Mouse (Mus musculus): Measurements from ENCODE around the gene Dusp3. TPM values are rescaled to one million over a fixed set of nuclear protein-coding genes. Genes with fewer than 3 reads are reported as not detected.

Gene Dusp3
- total RNA-seq (2023; ENCODE audit: inconsistent age), result 28.7 to 32.8 TPM (median 30.5 TPM) in 4 replicates

GRCm38 (mm10) chr11:101986913-101987312, at the start of gene Dusp3:
Dusp3 (minus strand) TSS chr11:101987013.

GRCm38 (mm10) chr11:102028087-102028816, 41.4 kb upstream of the Dusp3 start, which contains the start of gene Mpp3:
Mpp3 (minus strand) TSS chr11:102028461.

GRCm38 (mm10) chr11:101984054-101985025, 2.5 kb downstream of the Dusp3 start, which contains the start of gene Cfap97d1:
Cfap97d1 (plus strand) TSS chr11:101984279.

GRCm38 (mm10) chr11:101966965-101967614, 19.7 kb downstream of the Dusp3 start, which contains the start of gene Sost:
Sost (minus strand) TSS chr11:101967015.

Other genes with a start within 250 kb of the Dusp3 start
- not detected in 4 replicates for gene Etv4, start 201.6 kb downstream of the Dusp3 start, total RNA-seq (2023; ENCODE audit: inconsistent age)
- gene Meox1, start 92.6 kb downstream of the Dusp3 start, total RNA-seq (2023; ENCODE audit: inconsistent age), result 0.64 to 1.0 TPM (median 0.83 TPM) in 4 replicates
- not detected in 4 replicates for gene Sost, start 20.0 kb downstream of the Dusp3 start, total RNA-seq (2023; ENCODE audit: inconsistent age)
- not detected in 4 replicates for gene Cfap97d1, start 2.7 kb downstream of the Dusp3 start, total RNA-seq (2023; ENCODE audit: inconsistent age)
- gene Mpp3, start 41.4 kb upstream of the Dusp3 start, total RNA-seq (2023; ENCODE audit: inconsistent age), result not detected in 4 replicates
- not detected in 4 replicates for gene Cd300lg, start 54.5 kb upstream of the Dusp3 start, total RNA-seq (2023; ENCODE audit: inconsistent age)
- gene Mpp2, start 101.5 kb upstream of the Dusp3 start, total RNA-seq (2023; ENCODE audit: inconsistent age), result not detected in 4 replicates
- gene Ppy, start 114.3 kb upstream of the Dusp3 start, total RNA-seq (2023; ENCODE audit: inconsistent age), result not detected in 4 replicates
- not detected in 4 replicates for gene Pyy, start 120.8 kb upstream of the Dusp3 start, total RNA-seq (2023; ENCODE audit: inconsistent age)
- gene Nags, start 158.5 kb upstream of the Dusp3 start, total RNA-seq (2023; ENCODE audit: inconsistent age), result not detected in 4 replicates
- gene Tmem101, start 169.4 kb upstream of the Dusp3 start, total RNA-seq (2023; ENCODE audit: inconsistent age), result 6.8 to 13.3 TPM (median 10.4 TPM) in 4 replicates
- 50.5 to 63.1 TPM (median 55.9 TPM) in 4 replicates for gene Lsm12, start 198.3 kb upstream of the Dusp3 start, total RNA-seq (2023; ENCODE audit: inconsistent age)
- 37.1 to 44.6 TPM (median 41.9 TPM) in 4 replicates for gene G6pc3, start 202.6 kb upstream of the Dusp3 start, total RNA-seq (2023; ENCODE audit: inconsistent age)
- gene Hdac5, start 243.2 kb upstream of the Dusp3 start, total RNA-seq (2023; ENCODE audit: inconsistent age), result 121 to 153 TPM (median 136 TPM) in 4 replicates

Measured in B cell, adult (primary cell).